Mouse (Mus musculus) myocyte (in vitro differentiated cells): ENCODE measurements at regions not wholly inside any gene's neighbourhood (a gene's known extent, or its start where the extent isn't known, plus 50 kb on each side); places are given as distances from the start of the nearest gene placed in this dataset.

ENCODE experiments used
- H3K27me3 ChIP-seq: one replicate; pipeline ENCODE4 v1.6.1; 2011; ENCODE audit not compliant: control insufficient read depth, insufficient read depth, insufficient read length
- H3K36me3 ChIP-seq: one replicate; pipeline ENCODE4 v1.6.1; 2011; ENCODE audit not compliant: control insufficient read depth, insufficient read depth
- H3K4me2 ChIP-seq: one replicate; pipeline ENCODE4 v1.6.1; 2011; ENCODE audit warnings: low read depth, control low read depth
- H3K4me3 ChIP-seq: one replicate; pipeline ENCODE4 v1.5.1; 2011; ENCODE audit warnings: mild to moderate bottlenecking, control low read depth, moderate library complexity
- H3K79me2 ChIP-seq: one replicate; pipeline ENCODE4 v1.6.1; 2011; ENCODE audit not compliant: control insufficient read depth, insufficient read depth
- H3ac ChIP-seq: one replicate; pipeline ENCODE4 v1.6.1; 2011; ENCODE audit not compliant: control insufficient read depth, insufficient read length
- CEBPB ChIP-seq: IDR thresholded peaks from 2 replicates; pipeline ENCODE4 v1.6.1; 2011; ENCODE audit warnings: mild to moderate bottlenecking, moderate library complexity; ENCODE audit not compliant: poor library complexity, insufficient read depth, severe bottlenecking
- E2F4 ChIP-seq: IDR thresholded peaks from one replicate; pipeline ENCODE4 v1.6.1; 2011; ENCODE audit warnings: mild to moderate bottlenecking, control low read depth, moderate library complexity; ENCODE audit not compliant: insufficient read depth
- MAX ChIP-seq: IDR thresholded peaks from one replicate; pipeline ENCODE4 v1.6.1; 2011; ENCODE audit warnings: low read depth, mild to moderate bottlenecking, control low read depth
- MYOD1 ChIP-seq, 3 experiments: IDR thresholded peaks; one replicate each; pipeline ENCODE4 v1.6.1; 2011; ENCODE audit warnings: control low read depth in 2 of 3, low read depth in 2 of 3, mild to moderate bottlenecking in 2 of 3, moderate library complexity in 1 of 3; ENCODE audit not compliant: insufficient read length in 2 of 3, control insufficient read depth in 1 of 3
- MYOG ChIP-seq, 3 experiments: IDR thresholded peaks; one replicate each; pipeline ENCODE4 v1.6.1; 2011; ENCODE audit warnings: control low read depth in 2 of 3, low read depth in 2 of 3, mild to moderate bottlenecking in 2 of 3; ENCODE audit not compliant: insufficient read length in 2 of 3, control insufficient read depth in 1 of 3, insufficient read depth in 1 of 3
- POLR2A ChIP-seq: IDR thresholded peaks from one replicate; pipeline ENCODE4 v1.6.1; 2011; ENCODE audit warnings: low read depth, mild to moderate bottlenecking, control low read depth, moderate library complexity; ENCODE audit not compliant: insufficient read length
- POLR2AphosphoS2 ChIP-seq: IDR thresholded peaks from one replicate; pipeline ENCODE4 v1.6.1; 2011; ENCODE audit warnings: low read depth, control low read depth; ENCODE audit not compliant: insufficient read length
- REST ChIP-seq: IDR thresholded peaks from one replicate; pipeline ENCODE4 v1.6.1; 2011; ENCODE audit warnings: mild to moderate bottlenecking, control low read depth, moderate library complexity; ENCODE audit not compliant: insufficient read depth, insufficient read length
- SRF ChIP-seq: IDR thresholded peaks from one replicate; pipeline ENCODE4 v1.6.1; 2011; ENCODE audit warnings: low read depth; ENCODE audit not compliant: control insufficient read depth, insufficient read length
- TCF12 ChIP-seq: IDR thresholded peaks from one replicate; pipeline ENCODE4 v1.6.1; 2011; ENCODE audit warnings: mild to moderate bottlenecking, control low read depth; ENCODE audit not compliant: poor library complexity, insufficient read depth, severe bottlenecking
- TCF3 ChIP-seq: IDR thresholded peaks from one replicate; pipeline ENCODE4 v1.6.1; 2011; ENCODE audit warnings: low read depth, control low read depth; ENCODE audit not compliant: insufficient read length
- USF1 ChIP-seq: IDR thresholded peaks from one replicate; pipeline ENCODE4 v1.6.1; 2011; ENCODE audit warnings: low read depth, mild to moderate bottlenecking, control low read depth, moderate library complexity

- no peak overlapping the region for H3K4me2 ChIP-seq
- H3K79me2 ChIP-seq = no peaks in the 10 kb centered on the region
- H3K27me3 ChIP-seq = no peaks in the 10 kb centered on the region
- TF ChIP-seq E2F4 = no peak
- TF ChIP-seq USF1 = no peak
- TF ChIP-seq POLR2A = no peak
- no peak for TF ChIP-seq SRF
- TF ChIP-seq TCF3 = no peak
- no peak for TF ChIP-seq POLR2AphosphoS2
- no peak for TF ChIP-seq REST
- no peak for TF ChIP-seq MYOG (IDR thresholded peaks at IDR 0.05; ENCODE audit: control insufficient read depth in 1 of 3, insufficient read depth in 1 of 3, insufficient read length in 2 of 3, low read depth in 2 of 3)
- no peak for TF ChIP-seq MYOD1 (IDR thresholded peaks at IDR 0.05; ENCODE audit: control insufficient read depth in 1 of 3, insufficient read length in 2 of 3, low read depth in 2 of 3)
- TF ChIP-seq CEBPB = no peak
- TF ChIP-seq TCF12 = no peak
- no peak for TF ChIP-seq MAX
- no peak overlapping the region for H3ac ChIP-seq
- H3K4me3 ChIP-seq = no peak overlapping the region
- H3K36me3 ChIP-seq = no peaks in the 10 kb centered on the region
Measured at GRCm38 (mm10) chr1:120667776-120668175, 65.6 kb downstream of the En1 start.

DNA sequence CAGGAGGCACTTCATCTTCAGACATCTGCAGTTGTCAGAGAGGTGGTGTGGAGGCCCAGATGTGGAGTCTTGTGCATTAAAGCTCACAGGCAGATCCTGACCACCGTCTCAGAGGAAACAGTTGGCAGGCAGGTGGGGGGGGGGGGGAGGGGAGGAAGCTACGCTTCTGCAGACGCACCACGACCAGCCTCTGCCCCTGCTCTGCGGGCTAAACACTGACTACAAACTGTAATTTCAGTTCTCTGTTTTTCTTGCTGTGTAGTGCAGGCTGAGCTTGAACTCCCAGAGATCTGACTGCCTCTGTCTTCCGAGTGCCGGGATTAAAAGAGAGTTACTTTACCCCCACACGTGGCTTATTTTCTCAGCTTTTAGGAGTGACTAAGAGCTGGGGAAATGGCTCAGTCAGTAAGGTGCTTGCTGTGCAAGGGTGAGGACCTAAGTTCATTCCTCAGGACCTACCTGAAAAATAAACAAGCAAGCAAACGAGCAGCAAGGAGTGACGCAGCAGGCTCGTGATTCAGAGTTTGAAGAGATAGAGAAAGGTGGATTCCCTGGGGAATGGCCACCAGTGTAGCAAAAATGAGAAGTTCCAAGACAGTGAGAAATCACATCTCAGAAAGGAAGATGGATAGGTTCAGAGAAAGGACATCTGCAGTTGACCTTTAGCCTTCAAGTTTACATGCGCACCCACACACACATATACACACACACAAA is 81.5 kb downstream of the En1 start:
- Histone ChIP-seq H3K4me2 (no peak overlapping the region), H3K27me3 (no peaks in the 10 kb centered on the region), H3ac (no peak overlapping the region), H3K36me3 (no peaks in the 10 kb centered on the region), H3K4me3 (no peak overlapping the region), H3K79me2 (no peaks in the 10 kb centered on the region)
- no peak for TF ChIP-seq TCF3
- TF ChIP-seq SRF = no peak
- TF ChIP-seq MYOG (IDR thresholded peaks at IDR 0.05; ENCODE audit: control insufficient read depth in 1 of 3, insufficient read depth in 1 of 3, insufficient read length in 2 of 3, low read depth in 2 of 3) = no peak

GRCm38 (mm10) chr1:120685650-120686244 is 83.5 kb downstream of the En1 start:
- H3K79me2 ChIP-seq = no peaks in the 10 kb centered on the region
- no peaks in the 10 kb centered on the region for H3K36me3 ChIP-seq
- H3K4me2 ChIP-seq = no peak overlapping the region
- H3K27me3 ChIP-seq = no peaks in the 10 kb centered on the region
- H3K4me3 ChIP-seq = no peak overlapping the region
- H3ac ChIP-seq = no peak overlapping the region
- TF ChIP-seq SRF = no peak
- no peak for TF ChIP-seq REST
- no peak for TF ChIP-seq MYOD1 (IDR thresholded peaks at IDR 0.05; ENCODE audit: control insufficient read depth in 1 of 3, insufficient read length in 2 of 3, low read depth in 2 of 3)
- TF ChIP-seq MYOG (IDR thresholded peaks at IDR 0.05; ENCODE audit: control insufficient read depth in 1 of 3, insufficient read depth in 1 of 3, insufficient read length in 2 of 3, low read depth in 2 of 3) = no peak
- TF ChIP-seq E2F4 = no peak
- no peak for TF ChIP-seq USF1
- TF ChIP-seq TCF12 = no peak

DNA sequence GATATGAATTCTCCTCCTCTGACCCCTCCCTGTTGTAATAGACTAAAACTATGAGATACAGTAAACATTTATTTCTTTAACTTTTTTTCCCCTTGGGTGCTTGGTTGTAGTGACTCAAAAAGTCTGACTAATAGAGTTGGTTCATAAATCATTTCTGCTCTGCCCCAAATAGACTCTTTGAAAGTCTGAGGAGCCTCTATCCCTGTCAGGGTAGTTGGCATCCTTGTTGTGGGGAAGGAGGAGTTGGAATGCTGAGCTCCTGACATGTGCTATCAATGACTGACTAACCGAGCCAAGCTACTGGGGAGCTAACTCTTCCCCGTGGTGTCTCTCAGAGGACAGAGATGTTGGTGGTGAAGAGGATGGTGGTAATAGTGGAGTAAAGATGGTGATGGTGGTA is 89.4 kb downstream of the En1 start:
- no peak for TF ChIP-seq MYOG (IDR thresholded peaks at IDR 0.05; ENCODE audit: control insufficient read depth in 1 of 3, insufficient read depth in 1 of 3, insufficient read length in 2 of 3, low read depth in 2 of 3)
- no peak for TF ChIP-seq E2F4
- no peak for TF ChIP-seq TCF3
- TF ChIP-seq TCF12 = no peak
- TF ChIP-seq MYOD1 (IDR thresholded peaks at IDR 0.05; ENCODE audit: control insufficient read depth in 1 of 3, insufficient read length in 2 of 3, low read depth in 2 of 3) = no peak
- TF ChIP-seq SRF = no peak
- TF ChIP-seq MAX = no peak
- no peak for TF ChIP-seq POLR2A
- no peak for TF ChIP-seq USF1
- TF ChIP-seq POLR2AphosphoS2 = no peak
- TF ChIP-seq REST = no peak
- no peak for TF ChIP-seq CEBPB

GRCm38 (mm10) chr1:120698189-120698588 is 96.0 kb downstream of the En1 start:
- Histone ChIP-seq H3K27me3 (no peaks in the 10 kb centered on the region), H3K36me3 (no peaks in the 10 kb centered on the region), H3K4me3 (no peak overlapping the region), H3K79me2 (no peaks in the 10 kb centered on the region), H3ac (no peak overlapping the region), H3K4me2 (no peak overlapping the region)
- TF ChIP-seq POLR2AphosphoS2 = no peak
- TF ChIP-seq E2F4 = no peak
- TF ChIP-seq USF1 = no peak
- no peak for TF ChIP-seq REST
- no peak for TF ChIP-seq MYOG (IDR thresholded peaks at IDR 0.05; ENCODE audit: control insufficient read depth in 1 of 3, insufficient read depth in 1 of 3, insufficient read length in 2 of 3, low read depth in 2 of 3)
- TF ChIP-seq TCF12 = no peak
- no peak for TF ChIP-seq TCF3
- no peak for TF ChIP-seq POLR2A
- no peak for TF ChIP-seq MAX
- TF ChIP-seq SRF = no peak
- no peak for TF ChIP-seq CEBPB
- TF ChIP-seq MYOD1 (IDR thresholded peaks at IDR 0.05; ENCODE audit: control insufficient read depth in 1 of 3, insufficient read length in 2 of 3, low read depth in 2 of 3) = no peak

More for the DNA sequence above, 89.4 kb downstream of the En1 start:
- Histone ChIP-seq H3K4me2 (no peak overlapping the region), H3K79me2 (no peaks in the 10 kb centered on the region), H3K4me3 (no peak overlapping the region), H3ac (no peak overlapping the region), H3K36me3 (no peaks in the 10 kb centered on the region), H3K27me3 (no peaks in the 10 kb centered on the region)
